Mouse (Mus musculus) kidney, embryonic 14.5 days (tissue): ENCODE data around the gene Bicdl1. TPM values are rescaled to one million over a fixed set of nuclear protein-coding genes. Genes with fewer than 3 reads are reported as not detected.

ENCODE experiments used
- ATAC-seq: fragments of 200-750 bp; cut with Nextera tagmentation; 2 replicates; pipeline ENCODE4 v1.8.0; 2017; ENCODE audit warnings: moderate number of reproducible peaks, mild to moderate bottlenecking, moderate TSS enrichment, moderate library complexity; ENCODE audit not compliant: low FRiP score, low TSS enrichment
- H3K27ac ChIP-seq: fragments of 300-500 bp; sonication (generic); 2 replicates; pipeline ENCODE4 v1.5.1; 2014; ENCODE audit warnings: low read depth, mild to moderate bottlenecking, low read length, moderate library complexity, mixed read lengths
- H3K27me3 ChIP-seq: fragments of 300-500 bp; sonication (generic); 2 replicates; pipeline ENCODE4 v1.6.1; 2014; ENCODE audit warnings: mild to moderate bottlenecking, low read length; ENCODE audit not compliant: control insufficient read depth, insufficient read depth
- H3K36me3 ChIP-seq: fragments of 300-500 bp; sonication (generic); 2 replicates; pipeline ENCODE4 v1.6.1; 2014; ENCODE audit warnings: low read length, mixed read lengths; ENCODE audit not compliant: control insufficient read depth, insufficient read depth
- H3K4me1 ChIP-seq: fragments of 300-500 bp; sonication (generic); 2 replicates; pipeline ENCODE4 v1.6.1; 2014; ENCODE audit warnings: low read length, mixed read lengths; ENCODE audit not compliant: control insufficient read depth, insufficient read depth
- H3K4me2 ChIP-seq: fragments of 300-500 bp; sonication (generic); replicated peaks from 2 replicates; pipeline ENCODE4 v1.6.1; 2014; ENCODE audit warnings: low read depth, mild to moderate bottlenecking, low read length
- H3K4me3 ChIP-seq: fragments of 300-500 bp; sonication (generic); 2 replicates; pipeline ENCODE4 v1.5.1; 2014; ENCODE audit warnings: mild to moderate bottlenecking, low read length
- H3K9ac ChIP-seq: fragments of 300-500 bp; sonication (generic); 2 replicates; pipeline ENCODE4 v1.6.1; 2014; ENCODE audit warnings: low read depth, mild to moderate bottlenecking, low read length, moderate library complexity
- H3K9me3 ChIP-seq: fragments of 300-500 bp; sonication (generic); 2 replicates; pipeline ENCODE4 v1.6.1; 2016; ENCODE audit warnings: low read length; ENCODE audit not compliant: control insufficient read depth
- WGBS: fragments of 180-500 bp; shearing (Covaris S2); extraction: QIAGEN DNeasy Blood & Tissue Kit; methylation state at CpG from one replicate; pipeline ENCODE4 v1.1.7; 2014; 5-methylcytosine and 5-hydroxymethylcytosine counted together
- polyA plus RNA-seq: library from polyadenylated mRNA; unstranded; fragments of >200 nt; fragmentation: Nextera tagmentation; extraction: Ambion mirVana; gene quantifications from 2 replicates; pipeline ENCODE4 v1.2.1, GENCODE M21; 2014

Bicdl1 gene
- polyA plus RNA-seq, 1 experiment from 2014 or later = 10.5 TPM

- Histone ChIP-seq H3K4me1 (no peaks in the 10 kb centered on the region), H3K4me3 (peak overlapping the region; percentile 68), H3K9ac (0 out of 2 replicates have a peak overlapping the region, but pooled peaks have one; percentile 28), H3K9me3 (no peaks in the 10 kb centered on the region), H3K27me3 (peaks cover 17% of the 10 kb centered on the region), H3K27ac (no peak overlapping the region), H3K4me2 (peak overlapping the region; percentile 100), H3K36me3 (no peaks in the 10 kb centered on the region)
- 2% methylated on average over 9 of the region's 9 CpGs for WGBS
- peak; percentile 61 for ATAC-seq
These were observed 1.4 kb upstream of the Bicdl1 start for GRCm38 (mm10) chr5:115732849-115733216.

- under 1% methylated on average over 63 of the region's 91 CpGs for WGBS
- Histone ChIP-seq H3K9ac (peak overlapping the region; percentile 47), H3K9me3 (no peaks in the 10 kb centered on the region), H3K36me3 (no peaks in the 10 kb centered on the region), H3K27ac (peak overlapping the region; percentile 59; the same call in 1 of the 2 replicates), H3K27me3 (peaks cover 17% of the 10 kb centered on the region), H3K4me1 (no peaks in the 10 kb centered on the region), H3K4me3 (peak overlapping the region; percentile 68), H3K4me2 (peak overlapping the region; percentile 100)
- peak; percentile 90 for ATAC-seq
These were observed 891 bp upstream of the Bicdl1 start for GRCm38 (mm10) chr5:115732176-115732848.

- H3K4me3 ChIP-seq = peak overlapping the region; percentile 68
- H3K4me2 ChIP-seq = peak overlapping the region; percentile 100
- H3K4me1 ChIP-seq = no peaks in the 10 kb centered on the region
- peaks cover 17% of the 10 kb centered on the region for H3K27me3 ChIP-seq
- peak; percentile 34; the same call in 1 of the 2 replicates for ATAC-seq
- peak overlapping the region; percentile 47 for H3K9ac ChIP-seq
- peak overlapping the region; percentile 59; the same call in 1 of the 2 replicates for H3K27ac ChIP-seq
- WGBS = 2% methylated on average over 30 of the region's 72 CpGs
- H3K36me3 ChIP-seq = no peaks in the 10 kb centered on the region
- H3K9me3 ChIP-seq = no peaks in the 10 kb centered on the region
These were observed 333 bp upstream of the Bicdl1 start for GRCm38 (mm10) chr5:115731732-115732175.

GRCm38 (mm10) chr5:115730314-115730713, 1.1 kb downstream of the Bicdl1 start:
- Histone ChIP-seq H3K27me3 (peaks cover 17% of the 10 kb centered on the region), H3K9ac (no peak overlapping the region), H3K4me3 (peak overlapping the region; percentile 68; the same call in 1 of the 2 replicates), H3K4me1 (no peaks in the 10 kb centered on the region), H3K4me2 (peak overlapping the region; percentile 100), H3K9me3 (no peaks in the 10 kb centered on the region), H3K36me3 (no peaks in the 10 kb centered on the region), H3K27ac (no peak overlapping the region)
- ATAC-seq = no peak
- 48% methylated on average over 5 of the region's 5 CpGs for WGBS

- Histone ChIP-seq H3K27me3 (peaks cover 12% of the 10 kb centered on the region; the same call in 1 of the 2 replicates), H3K4me3 (no peak overlapping the region), H3K36me3 (no peaks in the 10 kb centered on the region), H3K4me1 (no peaks in the 10 kb centered on the region), H3K27ac (no peak overlapping the region), H3K9me3 (no peaks in the 10 kb centered on the region), H3K4me2 (no peak overlapping the region), H3K9ac (no peak overlapping the region)
- no peak for ATAC-seq
- 89% methylated on average over 8 of the region's 8 CpGs for WGBS
These were observed 4.8 kb downstream of the Bicdl1 start for GRCm38 (mm10) chr5:115726581-115726980.

GRCm38 (mm10) chr5:115726019-115726418, 5.4 kb downstream of the Bicdl1 start:
- Histone ChIP-seq H3K9me3 (no peaks in the 10 kb centered on the region), H3K36me3 (no peaks in the 10 kb centered on the region), H3K27me3 (peaks cover 12% of the 10 kb centered on the region; the same call in 1 of the 2 replicates), H3K4me1 (no peaks in the 10 kb centered on the region), H3K4me2 (no peak overlapping the region), H3K4me3 (no peak overlapping the region), H3K9ac (no peak overlapping the region), H3K27ac (no peak overlapping the region)
- no peak for ATAC-seq
- 80% methylated on average over 16 of the region's 16 CpGs for WGBS

- Histone ChIP-seq H3K4me3 (no peak overlapping the region), H3K9me3 (no peaks in the 10 kb centered on the region), H3K4me1 (no peaks in the 10 kb centered on the region), H3K36me3 (no peaks in the 10 kb centered on the region), H3K27me3 (no peaks in the 10 kb centered on the region), H3K4me2 (no peak overlapping the region), H3K9ac (no peak overlapping the region), H3K27ac (no peak overlapping the region)
- no peak for ATAC-seq
- 85% methylated on average over 10 of the region's 10 CpGs for WGBS
These were observed 7.0 kb downstream of the Bicdl1 start for GRCm38 (mm10) chr5:115724422-115724821.

- Histone ChIP-seq H3K27ac (no peak overlapping the region), H3K4me3 (no peak overlapping the region), H3K36me3 (no peaks in the 10 kb centered on the region), H3K9ac (no peak overlapping the region), H3K9me3 (no peaks in the 10 kb centered on the region), H3K4me1 (no peaks in the 10 kb centered on the region), H3K4me2 (no peak overlapping the region), H3K27me3 (no peaks in the 10 kb centered on the region)
- no peak for ATAC-seq
- 86% methylated on average over 21 of the region's 21 CpGs for WGBS
These were observed 9.0 kb downstream of the Bicdl1 start for GRCm38 (mm10) chr5:115722188-115722959.

GRCm38 (mm10) chr5:115720761-115721160, 10.7 kb downstream of the Bicdl1 start:
- Histone ChIP-seq H3K36me3 (no peaks in the 10 kb centered on the region), H3K4me1 (no peaks in the 10 kb centered on the region), H3K27ac (no peak overlapping the region), H3K4me3 (no peak overlapping the region), H3K9ac (no peak overlapping the region), H3K27me3 (no peaks in the 10 kb centered on the region), H3K4me2 (no peak overlapping the region), H3K9me3 (no peaks in the 10 kb centered on the region)
- no peak for ATAC-seq
- WGBS = 51% methylated on average over 3 of the region's 3 CpGs
